Mouse (Mus musculus) CH12F3 (cell line): ENCODE measurements around the gene Prrc2b.

ENCODE experiments used
- in situ Hi-C: fragments of 300-500 bp; cut with MboI; formaldehyde crosslinking; loops from 2 replicates; pipeline ENCODE4 v1.14.3; 2020; ENCODE audit warnings: low sequenced_read_pairs

Gene Prrc2b

DNA sequence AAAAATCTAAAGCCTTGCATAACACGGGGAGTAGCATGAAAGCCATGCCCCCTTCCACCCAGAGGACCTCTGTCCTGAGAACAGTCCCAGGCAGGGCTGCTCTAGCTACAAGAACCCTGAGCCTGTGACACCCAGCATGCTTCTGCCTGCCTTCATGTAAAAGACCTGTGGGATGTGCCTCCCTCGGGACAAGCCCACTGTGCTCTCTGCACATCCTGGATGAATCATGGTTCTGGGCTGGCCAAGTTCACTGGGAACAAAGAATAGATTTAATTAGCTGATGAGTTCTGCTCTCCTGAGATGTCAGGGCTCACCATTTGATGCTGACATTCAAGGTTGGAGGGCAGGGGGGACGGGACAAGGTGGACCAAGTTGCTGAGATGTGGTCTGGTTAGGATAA lies 9.6 kb downstream of the Prrc2b start:
- in situ Hi-C loops: no loop called here

DNA sequence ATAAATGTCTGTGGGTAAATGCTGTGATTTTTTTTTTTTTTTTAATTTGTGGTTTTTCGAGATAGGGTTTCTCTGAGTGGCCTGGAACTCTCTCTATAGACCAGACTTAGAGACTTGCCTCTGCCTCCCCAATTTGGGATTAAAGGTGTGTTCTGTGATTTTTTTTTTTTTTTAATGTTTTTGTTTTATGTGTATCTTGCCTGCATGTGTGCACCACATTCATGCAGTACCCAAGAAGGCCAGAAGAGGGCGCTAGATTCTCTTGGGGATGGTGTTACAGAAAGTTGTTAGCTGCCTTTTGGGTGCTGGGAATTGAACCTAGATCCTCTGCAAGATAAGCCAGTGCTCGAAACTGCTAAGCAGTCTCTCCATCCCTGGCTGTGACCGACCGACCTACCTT lies 10.1 kb downstream of the Prrc2b start:
- in situ Hi-C loops: no loop called here

DNA sequence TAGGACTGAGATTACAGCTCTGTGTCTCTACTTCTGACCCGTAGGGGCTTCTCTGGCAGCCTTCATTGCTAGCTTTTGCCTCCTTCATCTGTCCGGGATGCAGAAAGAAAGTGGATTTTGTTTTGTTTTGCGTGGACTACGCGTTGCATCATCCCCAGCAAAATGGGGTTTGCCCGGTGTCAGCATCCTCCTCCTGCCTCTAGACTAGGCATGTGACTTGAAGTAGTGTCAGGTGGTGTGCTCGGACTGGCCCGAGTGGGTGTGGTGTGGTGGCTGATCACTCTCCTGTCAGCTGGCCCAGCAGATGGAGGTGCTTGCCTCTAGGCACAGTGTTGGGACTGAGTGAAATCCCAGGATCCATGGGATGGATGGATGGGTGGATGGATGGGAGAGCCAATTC lies 11.2 kb downstream of the Prrc2b start:
- in situ Hi-C loops: no loop called here

DNA sequence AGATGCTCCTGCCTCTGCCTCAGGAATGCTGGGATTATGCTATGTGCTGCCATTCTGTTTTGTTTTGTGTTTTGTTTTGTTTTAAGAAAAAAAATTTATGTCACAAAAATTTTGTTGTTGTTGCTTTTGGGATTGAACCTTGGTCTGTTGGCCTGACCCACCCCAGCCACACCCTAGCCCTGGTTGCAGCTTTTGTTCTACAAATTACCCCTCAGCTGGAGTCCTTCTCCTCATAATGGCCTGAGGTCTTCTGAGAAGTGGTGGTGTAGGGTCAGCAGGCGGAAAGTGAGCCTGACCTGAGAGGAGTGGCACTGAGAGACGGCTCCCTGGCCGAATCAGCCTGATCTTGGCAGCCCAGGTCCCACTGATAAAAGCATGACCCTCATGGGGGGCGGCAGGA lies 11.8 kb downstream of the Prrc2b start:
- in situ Hi-C loops: no loop called here

DNA sequence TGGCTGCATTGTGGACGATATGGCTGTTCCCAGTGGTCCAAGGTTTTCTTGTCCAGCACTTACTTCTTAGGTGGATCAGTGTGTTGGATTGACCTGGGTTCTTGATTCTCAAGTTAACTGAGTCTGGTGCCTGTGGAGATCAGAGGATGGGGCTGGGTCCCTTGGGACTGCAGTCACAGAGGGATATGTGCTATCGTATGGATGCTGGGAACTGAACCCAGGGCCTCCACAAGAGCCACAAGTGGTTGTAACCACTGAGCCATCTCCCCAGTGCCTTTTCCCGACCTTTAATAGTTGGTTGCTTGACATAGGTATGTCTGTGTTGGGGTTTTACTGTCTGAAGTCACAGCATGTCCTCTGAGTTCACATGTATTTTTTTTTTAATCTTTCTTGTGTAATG lies 12.2 kb downstream of the Prrc2b start:
- in situ Hi-C loops: no loop called here

DNA sequence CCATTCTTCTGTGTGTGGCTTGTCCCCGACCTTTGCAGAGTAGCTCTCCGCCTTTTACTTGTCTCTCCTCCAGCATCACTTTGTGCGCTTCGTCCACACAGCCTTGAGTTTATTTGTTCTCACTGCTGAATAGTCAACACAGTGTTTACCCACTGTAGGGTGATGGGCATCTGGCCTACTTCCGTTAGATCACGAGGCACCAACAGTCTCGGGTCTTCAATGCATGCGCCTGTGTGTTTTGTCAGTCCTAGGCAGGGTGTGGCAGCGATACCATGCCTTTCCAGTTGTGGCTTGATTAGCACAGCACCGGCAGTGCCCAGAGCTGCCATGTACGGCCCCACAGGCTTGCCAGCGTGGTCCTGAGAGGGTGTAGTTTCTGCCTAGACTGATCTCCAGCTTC lies 13.6 kb downstream of the Prrc2b start:
- in situ Hi-C loops: no loop called here

DNA sequence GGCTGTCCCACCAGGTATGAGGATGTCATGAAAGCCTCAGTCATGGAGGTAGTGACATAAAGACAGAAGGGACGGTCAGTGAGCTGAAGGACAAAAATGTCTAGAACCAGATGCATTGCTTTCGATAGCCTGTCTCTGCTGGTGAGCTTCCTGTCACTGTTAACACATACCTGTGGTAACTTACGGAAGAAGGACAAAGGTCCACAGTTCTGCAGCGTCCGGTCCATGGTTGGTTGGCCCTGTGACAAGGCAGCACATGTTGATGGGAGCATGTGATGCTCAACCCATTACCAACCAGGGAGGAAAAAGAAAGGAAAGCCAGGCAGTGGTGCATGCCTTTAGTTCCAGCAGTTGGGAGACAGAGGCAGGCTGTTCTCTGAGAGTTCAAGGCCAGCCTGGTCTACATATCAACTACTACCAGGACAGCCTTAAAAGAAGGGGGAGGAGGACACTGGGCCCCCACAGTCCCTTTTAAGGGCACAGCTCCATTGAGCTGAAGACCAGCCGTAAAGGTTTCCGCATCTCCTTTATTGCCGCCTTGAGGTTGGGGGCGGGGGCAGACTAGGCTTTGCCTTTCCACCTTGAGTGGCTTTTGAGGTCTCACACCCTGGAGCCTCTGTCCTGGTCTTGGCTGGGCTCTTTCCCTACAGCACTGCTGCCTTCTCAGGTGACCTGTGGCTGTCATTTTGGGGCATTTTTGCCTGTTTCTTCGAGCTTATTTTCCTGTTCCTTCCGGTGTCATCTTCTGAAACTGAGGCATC lies 14.3 kb downstream of the Prrc2b start:
- in situ Hi-C loops: no loop called here

DNA sequence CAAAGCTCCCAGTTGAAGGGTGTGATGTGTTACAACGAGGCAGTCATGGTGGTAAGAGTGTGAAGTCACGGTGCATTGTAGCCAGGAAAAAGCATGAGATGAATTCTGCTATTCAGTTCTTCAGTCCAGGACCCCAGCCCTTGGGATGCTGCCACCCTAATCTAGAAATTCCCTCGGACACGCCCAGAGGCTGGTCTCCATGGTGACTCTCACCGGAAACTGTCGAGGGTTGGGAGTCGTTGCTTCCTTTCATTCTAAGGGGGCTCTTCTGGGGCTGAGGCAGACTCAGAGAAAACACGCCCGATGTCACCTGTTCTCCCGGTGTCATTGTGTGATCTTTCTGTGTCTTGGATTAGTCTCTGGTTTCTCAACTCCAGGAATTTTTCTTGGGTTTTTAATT lies 15.7 kb downstream of the Prrc2b start:
- in situ Hi-C loops: no loop called here

DNA sequence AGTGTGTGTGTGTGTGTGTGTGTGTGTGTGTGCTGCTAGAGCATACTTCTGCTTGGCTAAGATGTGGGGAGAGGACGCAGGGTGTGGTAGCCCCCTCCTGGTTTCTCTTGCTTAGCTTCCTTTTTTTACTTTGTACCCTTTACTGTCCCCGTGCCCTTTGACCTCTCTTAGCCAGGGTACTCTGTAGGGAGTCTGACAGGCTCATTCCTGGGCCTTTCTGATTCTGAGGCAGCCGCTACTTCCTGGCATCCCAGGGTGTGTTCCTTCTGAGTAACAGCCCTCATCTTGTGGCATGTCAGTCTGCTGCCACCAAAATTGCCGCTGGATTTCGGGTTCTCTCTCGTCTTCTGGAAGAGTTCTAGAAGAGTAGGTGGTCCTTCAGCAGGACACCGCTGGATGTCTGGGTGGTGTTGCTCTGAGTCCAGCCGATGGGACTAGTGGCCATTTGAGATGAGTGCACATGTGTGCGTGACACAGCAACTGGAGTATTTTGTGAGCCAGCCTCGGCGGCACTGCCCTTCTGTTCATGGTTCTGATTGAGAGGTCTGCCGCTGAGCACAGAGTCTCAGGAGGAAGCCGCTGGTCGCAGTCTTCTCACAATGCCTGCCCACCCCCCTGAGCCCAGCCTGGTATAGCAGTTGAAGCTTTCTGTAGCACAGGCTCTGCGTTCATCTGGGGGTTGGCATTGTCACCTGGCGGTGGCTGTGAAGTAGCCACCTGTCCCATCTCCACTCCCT lies 16.3 kb downstream of the Prrc2b start:
- in situ Hi-C loops: no loop called here

DNA sequence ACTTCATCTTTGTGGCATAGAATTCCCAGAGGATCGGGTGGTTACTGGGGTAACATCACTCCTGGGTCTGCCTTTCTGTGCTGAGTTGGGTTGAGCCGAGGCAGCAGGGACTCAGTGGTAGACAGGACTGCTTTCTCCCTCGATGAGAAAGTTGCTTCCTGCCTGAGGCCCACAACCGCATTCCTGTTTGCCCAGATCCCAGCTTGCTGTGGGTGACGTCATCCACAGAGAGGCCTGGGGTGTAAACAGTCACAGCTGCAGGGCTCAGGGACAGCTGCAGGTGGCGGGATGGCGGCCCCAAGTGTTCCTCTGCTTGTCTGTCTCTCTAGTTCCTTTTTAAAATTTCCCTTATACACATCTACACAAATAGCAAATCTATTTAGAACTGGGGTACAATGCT lies 16.9 kb downstream of the Prrc2b start:
- in situ Hi-C loops: no loop called here

DNA sequence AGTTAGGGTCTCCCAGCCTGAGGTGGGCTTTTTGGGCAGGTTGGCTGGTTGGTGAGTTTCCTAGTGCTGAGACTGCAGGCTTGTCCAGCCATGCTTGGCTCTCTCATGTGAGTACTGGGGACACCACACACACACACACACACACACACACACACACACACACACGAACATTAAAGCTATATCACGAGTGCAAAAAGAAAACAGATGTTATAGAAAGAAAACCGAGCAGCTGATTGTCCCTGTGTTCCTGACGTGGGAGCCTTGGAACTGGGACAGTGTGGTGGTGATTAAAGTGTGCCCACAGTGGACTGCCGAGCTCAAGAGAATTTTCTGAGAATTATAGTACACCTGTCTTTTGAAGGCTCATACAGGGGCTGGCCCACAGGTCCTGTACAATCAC lies 18.4 kb downstream of the Prrc2b start:
- in situ Hi-C loops: no loop called here

DNA sequence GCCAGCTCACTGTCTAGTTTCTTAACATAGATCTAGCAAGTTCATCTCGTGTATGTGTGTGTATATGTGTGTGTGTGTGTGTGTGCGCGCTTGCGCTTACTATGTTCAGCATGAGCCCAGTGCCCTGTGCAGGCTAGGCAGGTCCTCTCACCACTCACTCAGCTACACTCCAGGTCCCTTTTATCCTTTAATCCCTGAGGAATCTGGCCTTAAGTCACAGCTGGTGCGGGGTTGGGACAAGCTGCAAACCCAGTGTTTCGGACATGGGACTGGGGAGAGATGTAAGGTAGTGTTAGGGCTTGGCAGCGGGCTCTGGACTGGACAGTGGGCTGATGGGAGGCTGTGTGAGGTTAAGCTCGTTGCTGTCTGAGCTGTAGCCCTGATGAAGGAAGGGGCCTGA lies 19.1 kb downstream of the Prrc2b start:
- in situ Hi-C loops: no loop called here

DNA sequence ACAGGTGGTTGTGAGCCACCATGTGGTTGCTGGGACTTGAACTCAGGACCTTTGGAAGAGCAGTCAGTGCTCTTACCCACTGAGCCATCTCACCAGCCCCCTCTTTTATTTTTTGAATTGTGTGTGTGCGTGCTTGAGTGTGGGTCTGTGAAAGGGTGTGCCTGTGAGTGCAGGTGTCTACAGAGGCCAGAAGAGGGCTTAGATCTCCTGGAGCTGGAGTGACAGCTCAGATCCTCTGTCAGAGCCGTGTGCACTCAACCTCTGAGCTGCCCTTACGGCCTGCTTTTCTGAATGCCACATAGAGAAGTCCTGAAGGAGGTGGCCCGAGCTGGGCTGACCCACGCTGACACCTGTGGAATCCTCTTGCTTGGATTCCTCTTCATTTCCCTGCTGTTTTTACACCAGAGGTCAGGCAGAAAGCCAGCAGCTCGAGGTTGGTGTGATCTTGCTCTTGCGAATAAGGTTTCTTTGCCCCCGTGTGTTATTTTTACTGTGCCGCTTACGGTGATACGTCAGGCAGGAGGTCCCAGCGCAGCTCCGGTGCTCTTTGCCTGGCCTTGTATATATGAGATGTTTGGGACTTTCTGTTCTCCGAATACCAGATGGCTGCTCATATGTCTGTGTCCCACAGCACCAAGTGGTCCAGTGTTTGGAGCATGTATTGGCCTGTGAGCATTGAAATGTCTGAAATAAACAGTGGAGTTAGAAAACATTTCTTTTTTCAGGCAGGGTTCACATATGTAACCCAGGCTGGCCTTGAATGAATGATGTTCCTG lies 21.0 kb downstream of the Prrc2b start:
- in situ Hi-C loops: no loop called here

DNA sequence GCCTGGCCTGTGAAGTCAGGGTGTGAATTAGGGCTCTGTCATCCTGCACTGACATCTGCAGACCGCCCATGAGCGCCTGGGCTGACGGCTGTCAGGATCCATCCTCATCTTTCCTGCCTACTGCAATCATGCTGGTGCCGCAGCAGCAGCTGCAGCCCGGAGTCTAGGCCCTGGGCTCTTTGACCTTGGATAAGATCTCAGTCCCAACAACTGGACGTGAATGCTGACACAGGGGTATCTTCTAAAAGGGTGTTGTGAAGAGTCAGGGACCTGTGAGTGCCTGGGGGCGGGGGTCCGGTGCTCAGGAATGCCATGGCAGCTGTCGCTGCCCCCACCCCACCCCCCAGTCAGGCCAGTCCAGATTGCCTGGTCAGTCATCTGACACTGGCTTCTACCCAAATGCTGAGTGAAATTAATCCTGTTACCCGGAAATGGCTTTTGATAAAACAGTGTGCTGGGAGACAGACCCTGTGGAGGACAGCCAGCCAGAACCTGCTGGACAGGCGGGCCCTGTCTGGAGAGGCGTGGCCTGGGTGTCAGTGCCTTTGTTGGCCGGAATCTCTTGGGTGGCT lies 23.4 kb downstream of the Prrc2b start:
- in situ Hi-C loops: no loop called here

DNA sequence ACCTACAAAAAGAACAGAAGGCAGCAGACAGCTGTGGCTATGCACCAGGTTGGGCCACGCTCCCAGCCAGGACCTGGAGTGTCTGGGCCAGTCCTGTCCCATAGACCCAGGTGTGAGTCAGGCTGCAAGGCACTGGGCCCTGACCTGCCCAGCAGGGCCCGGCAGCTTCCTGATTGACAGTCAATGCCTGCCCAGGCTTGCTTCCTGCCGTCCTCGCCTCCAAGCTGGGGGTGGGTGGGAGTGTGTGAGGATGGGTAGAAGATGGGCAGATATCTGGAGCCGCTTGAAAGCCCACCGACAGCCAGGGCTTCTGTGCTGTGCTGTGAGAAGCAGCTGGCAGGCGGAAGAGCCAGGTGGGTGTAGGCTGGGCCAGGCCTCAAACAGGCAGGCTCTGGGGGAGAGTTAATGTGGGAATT lies 24.2 kb downstream of the Prrc2b start:
- in situ Hi-C loops: no loop called here

DNA sequence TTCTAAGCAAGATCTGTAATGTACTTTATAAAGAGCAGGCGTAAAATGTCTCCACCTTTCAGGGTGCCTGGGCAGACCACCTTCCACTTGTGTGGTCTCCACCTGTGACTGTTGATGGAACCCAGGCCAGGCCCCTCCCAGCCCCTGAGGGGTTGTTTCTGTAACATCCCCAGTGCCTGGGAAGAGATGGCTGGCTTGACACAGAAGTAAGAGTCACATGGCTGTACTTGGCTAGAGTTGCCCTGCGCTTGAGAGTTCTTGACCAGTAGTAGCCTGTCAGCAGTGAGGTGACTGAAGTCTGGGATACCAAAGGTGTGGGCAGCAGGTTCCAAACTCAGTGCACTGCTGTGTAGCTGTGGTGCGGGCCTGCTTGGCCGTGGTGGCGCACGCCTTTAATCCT lies 24.6 kb downstream of the Prrc2b start:
- in situ Hi-C loops: no loop called here

DNA sequence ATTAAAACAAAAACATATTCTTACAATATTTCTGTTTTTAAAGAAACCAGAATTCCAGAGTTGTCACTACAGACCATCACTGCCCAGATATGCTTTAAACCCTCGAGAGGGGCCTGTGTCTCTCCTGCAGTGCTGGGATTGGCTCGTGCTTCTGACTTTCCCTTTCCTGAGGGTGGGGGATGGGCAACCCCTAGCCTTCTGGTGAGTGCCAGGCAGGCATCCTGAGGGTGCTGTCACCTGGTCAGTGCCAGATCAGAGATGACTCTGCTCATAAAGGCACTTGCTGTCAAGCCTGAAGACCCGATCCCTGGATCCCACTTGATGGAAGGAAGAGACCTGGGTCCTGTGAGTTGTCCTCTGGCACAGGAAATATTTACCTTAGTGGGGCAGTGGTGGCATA lies 26.0 kb downstream of the Prrc2b start:
- in situ Hi-C loops: no loop called here

DNA sequence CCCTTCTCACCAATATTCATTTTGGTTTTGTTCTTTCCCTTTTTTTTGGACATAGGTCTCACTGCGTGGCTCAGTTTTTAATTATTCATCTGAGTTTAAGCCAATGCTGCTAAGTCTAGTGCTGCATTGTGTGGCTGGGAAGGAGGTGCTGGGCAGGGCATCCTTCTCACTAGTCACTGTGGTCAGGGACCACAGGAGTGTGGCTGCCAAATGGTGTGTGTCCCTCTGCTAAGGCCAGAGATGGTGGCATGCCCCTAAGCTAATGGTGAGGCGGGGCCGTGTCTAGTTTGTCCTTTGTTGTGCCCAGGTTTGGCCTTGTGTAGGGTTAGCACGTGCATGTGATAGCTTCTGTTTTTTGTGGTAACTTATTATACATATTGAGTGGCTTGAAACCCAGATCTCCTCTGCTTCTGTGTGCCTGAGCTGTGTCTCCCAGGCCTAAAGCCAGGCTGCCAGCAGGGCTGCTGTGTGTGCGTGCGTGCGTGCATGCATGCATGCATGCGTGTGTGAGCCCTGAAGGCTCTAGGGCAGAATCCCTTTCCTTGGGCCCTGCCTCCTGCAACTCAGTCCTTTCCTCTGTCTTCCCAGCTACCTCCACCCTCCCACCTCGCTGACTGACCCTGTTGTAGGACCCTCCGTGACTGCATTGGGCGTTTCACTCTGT lies 26.6 kb downstream of the Prrc2b start:
- in situ Hi-C loops: no loop called here

DNA sequence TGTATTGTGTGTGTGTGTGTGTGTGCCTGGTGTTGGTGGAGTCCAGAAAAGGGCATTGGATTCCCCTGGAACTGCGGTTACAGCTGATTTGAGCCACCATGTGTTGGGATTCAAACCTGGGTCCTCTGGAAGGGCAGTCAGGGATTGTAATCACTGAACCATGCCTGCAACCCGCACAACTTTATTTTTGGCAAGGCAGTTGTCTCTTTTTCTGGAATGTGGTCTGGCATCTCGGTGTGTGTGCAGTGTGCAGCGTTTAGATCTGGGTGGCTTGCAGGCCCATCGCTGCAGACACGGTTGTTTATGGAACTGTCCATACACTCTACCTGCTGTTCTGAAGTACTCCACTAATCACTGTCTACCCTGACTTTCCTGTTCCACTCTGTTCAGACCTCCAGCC lies 28.5 kb downstream of the Prrc2b start:
- in situ Hi-C loops: no loop called here

DNA sequence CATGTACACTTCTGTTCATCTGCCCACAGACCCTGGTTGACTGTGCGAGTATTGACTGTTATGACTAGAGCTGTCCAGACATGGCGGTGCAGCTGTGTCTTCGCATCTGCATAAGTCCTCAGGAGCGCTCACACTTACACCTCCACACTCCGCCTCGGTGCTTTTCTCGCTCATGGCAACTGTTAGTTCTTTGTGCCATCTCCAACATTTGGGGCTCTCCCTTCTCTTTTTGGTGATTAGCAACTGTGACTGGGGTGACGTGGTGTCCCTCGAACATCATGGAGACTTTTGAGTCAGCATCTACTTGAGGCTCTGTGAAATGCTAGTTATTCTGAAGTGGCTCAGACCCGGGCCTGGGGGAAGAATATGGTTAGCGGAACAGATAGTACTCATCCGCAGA lies 29.2 kb downstream of the Prrc2b start:
- in situ Hi-C loops: no loop called here

DNA sequence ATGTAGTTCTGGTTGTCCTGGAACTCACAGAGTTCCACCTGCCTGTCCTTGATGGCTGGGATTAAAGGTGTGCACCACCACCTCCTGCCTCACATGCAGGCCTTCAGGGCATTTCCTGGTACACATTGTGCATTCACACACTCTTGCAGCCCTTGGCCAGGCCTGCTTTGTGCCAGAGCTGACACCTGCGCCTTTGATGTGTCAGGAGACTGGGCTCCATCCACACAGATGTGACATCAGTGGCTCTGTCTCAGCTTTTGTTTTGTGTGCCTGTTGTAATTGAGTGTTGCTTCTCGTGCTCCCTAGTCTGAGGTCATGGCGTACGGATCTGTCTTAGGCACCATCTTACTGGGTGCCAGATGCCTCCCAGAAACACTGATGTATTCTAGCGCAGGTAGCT lies 30.5 kb downstream of the Prrc2b start:
- in situ Hi-C loops: no loop called here
